Mouse (Mus musculus) thymus, adult 2 months (tissue): ENCODE data around the gene Slc18b1. TPM values are rescaled to one million over a fixed set of nuclear protein-coding genes. Genes with fewer than 3 reads are reported as not detected.

Experiments
- DNase-seq: peaks from one replicate; pipeline ENCODE4 v3.0.0; 2021
- H3K27ac ChIP-seq: fragments of 200-500 bp; 2 replicates; pipeline ENCODE4 v1.5.1; 2012; ENCODE audit warnings: low read length, control low read depth; ENCODE audit not compliant: control insufficient read depth, insufficient read depth
- H3K27me3 ChIP-seq: fragments of 200-500 bp; 2 replicates; pipeline ENCODE4 v1.6.1; 2012; ENCODE audit warnings: mild to moderate bottlenecking, low read length, moderate library complexity, mixed read lengths; ENCODE audit not compliant: control insufficient read depth, insufficient read depth
- H3K36me3 ChIP-seq: fragments of 200-500 bp; 2 replicates; pipeline ENCODE4 v1.6.1; 2012; ENCODE audit warnings: mild to moderate bottlenecking, low read length, moderate library complexity; ENCODE audit not compliant: control insufficient read depth, insufficient read depth
- H3K4me1 ChIP-seq: fragments of 200-500 bp; replicated peaks from 2 replicates; pipeline ENCODE4 v1.6.1; 2012; ENCODE audit warnings: low read length; ENCODE audit not compliant: control insufficient read depth, insufficient read depth
- H3K4me3 ChIP-seq: fragments of 200-500 bp; 2 replicates; pipeline ENCODE4 v1.5.1; 2012; ENCODE audit warnings: mild to moderate bottlenecking, low read length, control low read depth, moderate library complexity; ENCODE audit not compliant: control insufficient read depth, insufficient read depth
- CTCF ChIP-seq: fragments of 200-500 bp; IDR thresholded peaks from 2 replicates; pipeline ENCODE4 v1.5.1; 2012; ENCODE audit warnings: mild to moderate bottlenecking, control low read depth, low read length, moderate library complexity, borderline replicate concordance; ENCODE audit not compliant: control insufficient read depth, poor library complexity, insufficient read depth; ENCODE audit errors: extremely low read depth
- POLR2A ChIP-seq: fragments of 200-500 bp; IDR thresholded peaks from 2 replicates; pipeline ENCODE4 v1.6.1; 2012; ENCODE audit warnings: mild to moderate bottlenecking, low read length, control low read depth, moderate library complexity; ENCODE audit not compliant: control insufficient read depth, poor library complexity, insufficient read depth; ENCODE audit errors: extremely low read depth
- WGBS: fragments of 180-500 bp; shearing (Covaris S2); methylation state at CpG from one replicate; pipeline ENCODE4 v1.1.7; 2018; 5-methylcytosine and 5-hydroxymethylcytosine counted together
- polyA plus RNA-seq: library from polyadenylated mRNA; depleted of rRNA; stranded (reverse); fragments of >200 nt; gene quantifications from 2 replicates; pipeline ENCODE4 v1.2.3, GENCODE M21; 2012

The Slc18b1 gene
- polyA plus RNA-seq, 1 experiment, result 1.8 TPM

DNA sequence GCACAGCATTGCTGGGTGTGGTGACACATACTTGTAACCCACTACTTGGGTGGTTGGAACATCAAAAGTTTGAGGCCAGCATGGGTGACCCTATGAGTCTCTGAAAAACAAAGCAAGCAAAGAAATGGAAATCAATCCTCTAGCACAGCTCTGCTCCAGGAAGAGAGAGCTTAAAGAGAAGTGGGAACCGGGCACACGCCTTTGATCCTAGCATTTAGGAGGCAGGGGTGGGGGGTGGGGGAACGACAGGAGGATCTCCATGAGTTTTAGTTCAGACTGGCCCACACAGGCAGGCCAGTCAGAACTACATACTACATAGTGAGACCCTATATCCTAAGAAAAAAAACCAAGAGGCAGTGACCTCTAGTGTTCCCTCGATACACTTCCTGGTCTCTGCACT, 9.4 kb downstream of the Slc18b1 start:
- H3K27me3 ChIP-seq, result no peaks in the 10 kb centered on the region
- TF ChIP-seq POLR2A (no peak), CTCF (no peak)
- no peak overlapping the region for H3K27ac ChIP-seq
- DNase-seq, result no peak
- no peaks in the 10 kb centered on the region for H3K4me1 ChIP-seq
- H3K4me3 ChIP-seq, result no peak overlapping the region
- 92% methylated on average over 4 of the region's 4 CpGs for WGBS
- H3K36me3 ChIP-seq, result no peaks in the 10 kb centered on the region

DNA sequence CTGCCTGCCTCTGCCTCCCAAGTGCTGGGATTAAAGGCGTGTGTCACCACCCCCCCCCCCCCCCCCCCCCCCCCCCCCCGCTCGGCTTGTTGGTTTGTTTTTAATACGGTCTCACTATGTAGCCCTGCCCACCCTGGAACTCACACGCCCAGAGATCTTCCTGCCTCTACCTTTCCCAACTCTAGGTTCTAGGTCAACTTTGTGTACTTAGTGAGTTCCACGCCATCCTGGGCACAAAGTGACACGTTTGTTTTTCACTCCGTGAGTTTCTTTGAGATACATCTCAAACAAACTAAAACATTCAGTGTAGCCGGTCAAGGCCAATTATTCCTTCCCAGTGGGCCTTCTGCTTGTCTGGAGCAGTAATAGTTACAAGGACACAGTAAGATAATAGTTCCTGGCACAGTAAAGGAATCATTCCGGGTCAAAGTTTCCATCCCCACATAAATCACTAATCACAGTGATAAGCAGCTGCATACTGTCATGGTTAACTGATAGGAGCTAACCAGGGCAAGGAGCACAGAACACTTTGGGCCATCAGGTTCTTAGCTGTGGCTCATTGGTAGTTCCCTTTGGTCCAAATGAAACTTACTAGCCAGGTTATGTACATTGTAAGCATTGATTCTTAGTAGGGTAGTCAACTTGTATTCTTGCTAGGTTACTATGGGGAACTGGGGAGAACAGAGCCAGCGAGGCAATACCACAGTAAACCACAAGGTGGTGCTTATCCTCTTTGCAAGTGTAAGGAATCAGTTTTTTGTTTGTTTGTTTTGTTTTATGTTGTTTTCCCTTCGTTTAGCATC, 15.1 kb downstream of the Slc18b1 start:
- Histone ChIP-seq H3K27me3 (no peaks in the 10 kb centered on the region), H3K4me3 (no peak overlapping the region), H3K27ac (no peak overlapping the region), H3K4me1 (no peaks in the 10 kb centered on the region), H3K36me3 (no peaks in the 10 kb centered on the region)
- WGBS, result 62% methylated on average over 7 of the region's 12 CpGs
- TF ChIP-seq CTCF (no peak), POLR2A (no peak)
- DNase-seq, result peak; percentile 62

DNA sequence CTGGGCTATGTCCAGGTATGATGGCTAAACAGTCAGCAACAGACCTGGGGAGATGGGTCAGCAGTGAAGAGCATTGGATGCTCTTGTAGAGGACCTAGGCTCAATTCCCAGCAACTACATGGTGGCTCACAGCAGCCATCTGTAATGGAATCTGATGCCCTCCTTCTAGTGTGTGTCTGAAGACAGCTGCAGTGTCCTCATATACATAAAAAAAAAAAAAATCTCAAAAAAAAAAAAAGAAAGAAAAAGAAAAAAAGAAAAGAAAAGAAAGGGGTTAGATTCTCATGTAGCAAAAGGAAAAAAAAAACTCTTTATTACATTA, 15.6 kb downstream of the Slc18b1 start:
- TF ChIP-seq POLR2A (no peak), CTCF (no peak)
- no peaks in the 10 kb centered on the region for H3K36me3 ChIP-seq
- no peak for DNase-seq
- H3K27ac ChIP-seq, result no peak overlapping the region
- H3K4me3 ChIP-seq, result no peak overlapping the region
- H3K4me1 ChIP-seq, result no peaks in the 10 kb centered on the region
- no peaks in the 10 kb centered on the region for H3K27me3 ChIP-seq

DNA sequence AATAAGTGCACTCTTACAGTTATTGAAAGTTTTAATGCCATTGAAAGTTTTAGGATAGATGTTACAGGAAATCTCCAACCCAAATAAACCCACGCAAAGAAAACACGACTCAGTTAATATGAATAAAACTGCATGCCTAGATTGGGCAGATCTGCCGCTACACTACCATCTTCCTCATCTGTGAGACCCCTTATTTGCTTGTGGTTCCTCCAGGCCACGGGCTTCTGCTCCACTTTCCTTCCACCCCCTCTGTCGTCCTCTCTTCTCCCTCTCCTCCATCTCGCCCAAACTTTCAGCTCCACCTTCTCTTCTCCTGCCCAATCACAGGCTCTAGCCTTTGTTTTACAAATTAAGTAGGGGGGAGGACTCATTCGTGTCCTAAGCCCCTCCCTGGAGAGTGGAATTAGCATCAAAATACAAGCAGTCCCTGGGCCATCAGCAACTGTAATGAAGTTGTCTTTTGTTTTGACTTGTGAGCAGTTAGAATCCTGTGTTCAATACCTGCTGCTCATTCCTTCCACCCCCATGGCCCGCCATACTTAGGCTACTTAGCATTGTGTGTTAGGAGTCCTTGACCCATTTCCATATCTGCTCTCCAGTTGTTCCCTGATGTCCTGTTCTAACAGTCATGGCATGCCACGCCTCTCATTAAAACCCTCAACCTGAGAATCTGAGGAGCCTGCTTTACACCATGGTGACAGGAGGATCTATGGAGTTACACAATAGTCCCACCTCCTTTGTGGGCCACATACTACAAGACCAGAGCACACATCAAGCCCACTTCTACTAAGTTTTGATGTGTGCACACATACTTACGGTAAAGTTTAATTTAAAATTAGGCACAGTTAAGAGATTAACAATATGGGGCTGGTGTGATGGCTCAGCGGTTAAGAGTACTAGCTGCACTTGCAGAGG, 16.3 kb downstream of the Slc18b1 start:
- whole genome bisulfite sequencing, result 74% methylated on average over 11 of the region's 11 CpGs
- no peak for DNase-seq
- no peak overlapping the region for H3K4me3 ChIP-seq
- no peak overlapping the region for H3K27ac ChIP-seq
- no peaks in the 10 kb centered on the region for H3K27me3 ChIP-seq
- TF ChIP-seq CTCF (no peak), POLR2A (no peak)
- no peaks in the 10 kb centered on the region for H3K36me3 ChIP-seq
- no peaks in the 10 kb centered on the region for H3K4me1 ChIP-seq

DNA sequence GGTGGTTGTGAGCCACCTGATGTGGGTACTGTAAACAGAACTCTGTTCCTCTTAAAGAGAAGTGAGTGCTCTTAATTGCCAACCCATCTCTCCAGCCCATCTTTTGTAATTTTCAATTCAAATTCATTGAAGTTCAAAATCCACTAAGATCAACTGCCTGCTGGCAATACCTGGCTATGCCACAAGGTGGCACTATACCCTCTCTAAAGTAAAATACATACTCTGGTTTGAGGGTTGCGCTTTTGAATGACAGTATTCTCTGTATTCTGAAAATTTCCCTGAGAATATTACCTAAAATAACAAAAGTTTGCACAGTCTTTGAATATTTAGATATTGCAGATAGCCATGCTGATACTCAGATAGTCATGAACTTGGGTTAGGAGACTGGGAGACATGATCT, 18.4 kb downstream of the Slc18b1 start:
- peak; percentile 64 for DNase-seq
- no peak for TF ChIP-seq CTCF
- no peak for TF ChIP-seq POLR2A
- H3K27me3 ChIP-seq, result no peaks in the 10 kb centered on the region
- H3K4me3 ChIP-seq, result no peak overlapping the region
- H3K27ac ChIP-seq, result no peak overlapping the region
- H3K4me1 ChIP-seq, result no peaks in the 10 kb centered on the region
- 50% methylated on average over 1 of the region's 1 CpGs for WGBS
- H3K36me3 ChIP-seq, result no peaks in the 10 kb centered on the region

DNA sequence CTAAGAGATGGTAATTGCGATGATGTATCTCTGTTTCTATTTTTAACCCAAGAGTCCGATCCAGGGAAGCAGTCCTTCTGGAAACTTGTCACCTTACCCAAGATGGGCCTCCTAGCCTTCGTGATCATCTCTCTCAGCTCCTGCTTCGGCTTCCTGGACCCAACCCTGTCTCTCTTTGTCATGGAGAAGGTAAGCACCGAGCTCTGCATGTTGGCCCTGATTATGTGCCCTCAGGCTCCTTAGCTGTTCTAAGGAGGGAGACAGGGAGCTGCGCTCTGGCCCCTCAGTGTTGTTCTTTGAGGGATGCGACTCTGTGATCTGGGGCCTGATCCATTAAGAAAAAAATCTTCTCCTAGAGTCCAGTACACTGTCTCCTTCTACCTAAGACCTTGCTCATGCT, 19.5 kb downstream of the Slc18b1 start:
- Histone ChIP-seq H3K27ac (no peak overlapping the region), H3K4me1 (no peaks in the 10 kb centered on the region), H3K36me3 (no peaks in the 10 kb centered on the region), H3K4me3 (no peak overlapping the region), H3K27me3 (no peaks in the 10 kb centered on the region)
- no peak for DNase-seq
- TF ChIP-seq POLR2A (no peak), CTCF (no peak)
- 93% methylated on average over 7 of the region's 7 CpGs for WGBS
